8 mouse cellular contexts compared by ENCODE assay signal in the genomic region with DNA sequence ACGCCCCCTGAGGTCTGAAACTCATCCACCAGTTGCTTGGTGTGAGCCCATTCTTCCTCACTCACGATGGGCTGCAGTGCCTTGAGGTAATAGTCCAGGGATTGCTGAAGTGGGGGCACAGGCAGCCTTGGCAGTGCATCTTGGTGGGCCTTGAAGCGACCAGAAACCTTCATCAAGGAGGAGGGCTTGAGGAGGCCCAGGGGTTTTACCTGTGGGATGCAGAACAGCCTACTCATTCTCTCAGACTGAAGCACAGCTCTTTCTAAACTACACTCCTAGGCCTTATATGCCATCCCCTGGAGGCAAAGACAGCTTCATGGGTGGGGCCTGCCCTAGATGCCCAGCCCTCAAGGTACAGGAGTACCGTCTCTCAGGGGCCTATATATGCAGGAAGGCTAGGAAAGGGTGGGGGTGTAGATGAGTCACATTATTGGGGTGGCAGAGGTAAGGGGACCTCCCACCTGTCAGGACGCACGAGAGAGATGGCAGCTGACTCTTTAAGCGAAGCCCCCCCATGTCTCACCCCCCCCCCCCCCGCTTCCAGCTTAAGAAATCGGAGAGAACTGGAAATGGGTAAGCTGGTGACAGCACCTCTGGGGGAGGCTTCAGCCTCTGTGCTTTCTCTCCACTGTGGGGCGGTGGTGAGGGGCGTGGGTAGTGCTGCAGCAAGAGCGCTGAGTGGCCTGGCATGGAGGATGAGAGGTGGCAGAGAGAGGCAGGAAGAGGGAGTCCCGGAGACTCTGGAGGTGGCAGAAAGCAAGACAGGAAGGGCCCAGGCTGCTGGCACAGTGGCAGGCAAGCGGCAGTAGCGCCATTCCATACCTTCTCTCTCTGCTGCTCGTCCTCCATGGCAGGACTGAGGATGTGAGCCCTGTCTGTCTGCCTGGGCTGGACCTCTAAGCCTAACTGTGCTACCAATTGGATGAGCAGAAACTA. TPM values are rescaled to one million over a fixed set of nuclear protein-coding genes. Genes with fewer than 3 reads are reported as not detected.
A peak's percentile ranks its signal among the peaks of the same experiment; 100 is the strongest.
DNase-seq lines count a peak whose midpoint lies in the region; ATAC-seq and TF ChIP-seq lines count a peak whose summit lies in the region.

No protein-coding gene starts in this region.

- H3K27ac ChIP-seq in hindbrain, embryonic 13.5 days, result no peak overlapping the region
- H3K27ac ChIP-seq in hindbrain, embryonic 11.5 days (ENCODE audit: low read depth, low read length), result no peak overlapping the region
- 0 out of 2 replicates have a peak overlapping the region, but pooled peaks have one; percentile 4 for H3K27ac ChIP-seq in embryonic facial prominence, embryonic 15.5 days (replicated peaks)
- peak overlapping the region; percentile 98 for H3K27ac ChIP-seq in liver, postnatal 0 days (ENCODE audit: low read depth)

- peak overlapping the region; percentile 20 for H3K4me2 ChIP-seq in hindbrain, embryonic 13.5 days
- no peak overlapping the region for H3K4me2 ChIP-seq in hindbrain, embryonic 11.5 days (replicated peaks; ENCODE audit: low read depth, low read length)
- H3K4me2 ChIP-seq in embryonic facial prominence, embryonic 15.5 days (replicated peaks), result no peak overlapping the region
- H3K4me2 ChIP-seq in liver, postnatal 0 days (ENCODE audit: low read depth, low read length), result peak overlapping the region; percentile 88

- H3K36me3 ChIP-seq in hindbrain, embryonic 13.5 days, result peaks cover 44% of the 10 kb centered on the region
- H3K36me3 ChIP-seq in hindbrain, embryonic 11.5 days (ENCODE audit: control insufficient read depth, insufficient read depth, low read length), result no peaks in the 10 kb centered on the region
- peaks cover 10% of the 10 kb centered on the region for H3K36me3 ChIP-seq in embryonic facial prominence, embryonic 15.5 days
- H3K36me3 ChIP-seq in liver, postnatal 0 days (replicated peaks; ENCODE audit: insufficient read depth, low read length), result peaks cover 35% of the 10 kb centered on the region

- peaks cover 3% of the 10 kb centered on the region; the same call in 1 of the 2 replicates for H3K27me3 ChIP-seq in hindbrain, embryonic 13.5 days
- no peaks in the 10 kb centered on the region for H3K27me3 ChIP-seq in hindbrain, embryonic 11.5 days (ENCODE audit: control insufficient read depth, insufficient read depth, low read length)
- no peaks in the 10 kb centered on the region for H3K27me3 ChIP-seq in embryonic facial prominence, embryonic 15.5 days
- no peaks in the 10 kb centered on the region for H3K27me3 ChIP-seq in liver, postnatal 0 days (ENCODE audit: insufficient read depth, low read length)

- 83% methylated on average over 16 of the region's 16 CpGs for WGBS in hindbrain, embryonic 13.5 days
- WGBS in hindbrain, embryonic 11.5 days, result 85% methylated on average over 16 of the region's 16 CpGs
- 72% methylated on average over 16 of the region's 16 CpGs for WGBS in embryonic facial prominence, embryonic 15.5 days
- 77% methylated on average over 16 of the region's 16 CpGs for WGBS in liver, postnatal 0 days (ENCODE audit: insufficient replicate concordance)

- peak overlapping the region; percentile 96 for H3K9ac ChIP-seq in hindbrain, embryonic 13.5 days
- H3K9ac ChIP-seq in hindbrain, embryonic 11.5 days (ENCODE audit: low read depth, low read length), result no peak overlapping the region
- no peak overlapping the region for H3K9ac ChIP-seq in embryonic facial prominence, embryonic 15.5 days
- peak overlapping the region; percentile 98 for H3K9ac ChIP-seq in liver, postnatal 0 days (replicated peaks)

- DNase-seq in hindbrain, embryonic 11.5 days (ENCODE audit: low spot score), result no peak
- DNase-seq in brain, adult 2 months (ENCODE audit: low read depth, low spot score), result peak; percentile 89
- no peak for DNase-seq in liver, postnatal 0 days
- DNase-seq in ovary, postnatal 14 days (ENCODE audit: low spot score), result no peak
- DNase-seq in lung, postnatal 10 days, result no peak
- DNase-seq in urinary bladder, postnatal 14 days (ENCODE audit: low spot score), result no peak

- no peak for TF ChIP-seq CTCF in liver, postnatal 0 days (IDR thresholded peaks at IDR 0.05; ENCODE audit: low read depth)

- H3K9me3 ChIP-seq in hindbrain, embryonic 13.5 days, result no peaks in the 10 kb centered on the region
- H3K9me3 ChIP-seq in hindbrain, embryonic 11.5 days (ENCODE audit: control insufficient read depth, low read length), result no peaks in the 10 kb centered on the region
- H3K9me3 ChIP-seq in embryonic facial prominence, embryonic 15.5 days (replicated peaks), result no peaks in the 10 kb centered on the region
- no peaks in the 10 kb centered on the region for H3K9me3 ChIP-seq in liver, postnatal 0 days (ENCODE audit: low read length)

- H3K4me3 ChIP-seq in hindbrain, embryonic 13.5 days, result no peak overlapping the region
- no peak overlapping the region for H3K4me3 ChIP-seq in hindbrain, embryonic 11.5 days (ENCODE audit: low read depth, low read length)
- H3K4me3 ChIP-seq in embryonic facial prominence, embryonic 15.5 days (replicated peaks), result 0 out of 2 replicates have a peak overlapping the region, but pooled peaks have one; percentile 2
- H3K4me3 ChIP-seq in liver, postnatal 0 days (ENCODE audit: low read depth, low read length), result peak overlapping the region; percentile 98

- ATAC-seq in hindbrain, embryonic 13.5 days (ENCODE audit: low FRiP score), result no peak
- ATAC-seq in hindbrain, embryonic 11.5 days (ENCODE audit: low FRiP score), result no peak
- no peak for ATAC-seq in embryonic facial prominence, embryonic 15.5 days (ENCODE audit: insufficient number of reproducible peaks, low FRiP score, low TSS enrichment, low read depth)
- no peak for ATAC-seq in liver, postnatal 0 days

- H3K4me1 ChIP-seq in hindbrain, embryonic 13.5 days (replicated peaks), result peaks cover 46% of the 10 kb centered on the region
- H3K4me1 ChIP-seq in hindbrain, embryonic 11.5 days (replicated peaks; ENCODE audit: control insufficient read depth, insufficient read depth, low read length), result peaks cover 8% of the 10 kb centered on the region; the same call in 1 of the 2 replicates
- H3K4me1 ChIP-seq in embryonic facial prominence, embryonic 15.5 days, result peaks cover 29% of the 10 kb centered on the region
- H3K4me1 ChIP-seq in liver, postnatal 0 days (ENCODE audit: insufficient read depth), result peaks cover 43% of the 10 kb centered on the region

- TF ChIP-seq EP300 in liver, postnatal 0 days (IDR thresholded peaks at IDR 0.05; ENCODE audit: low read depth), result no peak

RNA-seq across cellular contexts. Expression of a gene that starts 2.3 kb away (rescaled TPM):
- polyA plus RNA-seq in hindbrain, embryonic 13.5 days (2015; fragmentation: Nextera tagmentation; extraction: Ambion mirVana), result 22.1 and 24.0 TPM in 2 replicates
- 21.5 and 27.5 TPM in 2 replicates for polyA plus RNA-seq in hindbrain, embryonic 11.5 days (2014; fragmentation: Nextera tagmentation; extraction: Ambion mirVana)
- polyA plus RNA-seq in embryonic facial prominence, embryonic 15.5 days (2015; fragmentation: Nextera tagmentation; extraction: Ambion mirVana), result 29.4 and 32.1 TPM in 2 replicates
- polyA plus RNA-seq in liver, postnatal 0 days (2015; fragmentation: Nextera tagmentation; extraction: Ambion mirVana), result 57.5 and 64.3 TPM in 2 replicates

RNA-seq across cellular contexts. Expression of a gene that starts 2.5 kb away (rescaled TPM):
- 129 and 133 TPM in 2 replicates for polyA plus RNA-seq in hindbrain, embryonic 13.5 days (2015; fragmentation: Nextera tagmentation; extraction: Ambion mirVana)
- polyA plus RNA-seq in hindbrain, embryonic 11.5 days (2014; fragmentation: Nextera tagmentation; extraction: Ambion mirVana), result 55.4 and 62.8 TPM in 2 replicates
- 146 and 154 TPM in 2 replicates for polyA plus RNA-seq in embryonic facial prominence, embryonic 15.5 days (2015; fragmentation: Nextera tagmentation; extraction: Ambion mirVana)
- 65.6 and 76.8 TPM in 2 replicates for polyA plus RNA-seq in liver, postnatal 0 days (2015; fragmentation: Nextera tagmentation; extraction: Ambion mirVana)

RNA-seq across cellular contexts. Expression of a gene that starts 21.3 kb away (rescaled TPM):
- 51.2 and 53.9 TPM in 2 replicates for polyA plus RNA-seq in hindbrain, embryonic 13.5 days (2015; fragmentation: Nextera tagmentation; extraction: Ambion mirVana)
- polyA plus RNA-seq in hindbrain, embryonic 11.5 days (2014; fragmentation: Nextera tagmentation; extraction: Ambion mirVana), result 41.9 and 44.5 TPM in 2 replicates
- polyA plus RNA-seq in embryonic facial prominence, embryonic 15.5 days (2015; fragmentation: Nextera tagmentation; extraction: Ambion mirVana), result 34.6 and 34.7 TPM in 2 replicates
- 12.0 and 12.2 TPM in 2 replicates for polyA plus RNA-seq in liver, postnatal 0 days (2015; fragmentation: Nextera tagmentation; extraction: Ambion mirVana)

RNA-seq across cellular contexts. Expression of a gene that starts 49.3 kb away (rescaled TPM):
- 27.0 and 33.1 TPM in 2 replicates for polyA plus RNA-seq in hindbrain, embryonic 13.5 days (2015; fragmentation: Nextera tagmentation; extraction: Ambion mirVana)
- 13.9 and 18.6 TPM in 2 replicates for polyA plus RNA-seq in hindbrain, embryonic 11.5 days (2014; fragmentation: Nextera tagmentation; extraction: Ambion mirVana)
- polyA plus RNA-seq in embryonic facial prominence, embryonic 15.5 days (2015; fragmentation: Nextera tagmentation; extraction: Ambion mirVana), result 21.8 and 22.9 TPM in 2 replicates
- 7.6 and 8.2 TPM in 2 replicates for polyA plus RNA-seq in liver, postnatal 0 days (2015; fragmentation: Nextera tagmentation; extraction: Ambion mirVana)

RNA-seq across cellular contexts. Expression of a gene that starts 54.2 kb away (rescaled TPM):
- polyA plus RNA-seq in hindbrain, embryonic 13.5 days (2015; fragmentation: Nextera tagmentation; extraction: Ambion mirVana), result 146 and 160 TPM in 2 replicates
- polyA plus RNA-seq in hindbrain, embryonic 11.5 days (2014; fragmentation: Nextera tagmentation; extraction: Ambion mirVana), result 42.6 and 48.5 TPM in 2 replicates
- polyA plus RNA-seq in embryonic facial prominence, embryonic 15.5 days (2015; fragmentation: Nextera tagmentation; extraction: Ambion mirVana), result 106 and 114 TPM in 2 replicates
- polyA plus RNA-seq in liver, postnatal 0 days (2015; fragmentation: Nextera tagmentation; extraction: Ambion mirVana), result 13.9 and 14.4 TPM in 2 replicates

Comparison
In these comparisons a context has a peak if more than half of its experiments do, and no peak if none do; other contexts are left out.
1. H3K4me2 ChIP-seq: peak in hindbrain, embryonic 13.5 days (single experiment) and liver, postnatal 0 days (single experiment); none in hindbrain, embryonic 11.5 days (single experiment) and embryonic facial prominence, embryonic 15.5 days (single experiment).
2. H3K9ac ChIP-seq: peak in hindbrain, embryonic 13.5 days (single experiment) and liver, postnatal 0 days (single experiment); none in hindbrain, embryonic 11.5 days (single experiment) and embryonic facial prominence, embryonic 15.5 days (single experiment).
3. H3K27ac ChIP-seq: peak in embryonic facial prominence, embryonic 15.5 days (single experiment) and liver, postnatal 0 days (single experiment); none in hindbrain, embryonic 13.5 days (single experiment) and hindbrain, embryonic 11.5 days (single experiment).
4. H3K4me3 ChIP-seq: peak in embryonic facial prominence, embryonic 15.5 days (single experiment) and liver, postnatal 0 days (single experiment); none in hindbrain, embryonic 13.5 days (single experiment) and hindbrain, embryonic 11.5 days (single experiment).